Mouse (Mus musculus): ENCODE measurements around the gene Kdm5b.

The Kdm5b gene

GRCm38 (mm10) chr1:134647591-134647990, 87.6 kb downstream of the Kdm5b start:
- DNase-seq (ENCODE audit: low spot score) = no peak

GRCm38 (mm10) chr1:134650816-134651215, 90.8 kb downstream of the Kdm5b start:
- peak; percentile 34 for DNase-seq (ENCODE audit: low spot score)

DNA sequence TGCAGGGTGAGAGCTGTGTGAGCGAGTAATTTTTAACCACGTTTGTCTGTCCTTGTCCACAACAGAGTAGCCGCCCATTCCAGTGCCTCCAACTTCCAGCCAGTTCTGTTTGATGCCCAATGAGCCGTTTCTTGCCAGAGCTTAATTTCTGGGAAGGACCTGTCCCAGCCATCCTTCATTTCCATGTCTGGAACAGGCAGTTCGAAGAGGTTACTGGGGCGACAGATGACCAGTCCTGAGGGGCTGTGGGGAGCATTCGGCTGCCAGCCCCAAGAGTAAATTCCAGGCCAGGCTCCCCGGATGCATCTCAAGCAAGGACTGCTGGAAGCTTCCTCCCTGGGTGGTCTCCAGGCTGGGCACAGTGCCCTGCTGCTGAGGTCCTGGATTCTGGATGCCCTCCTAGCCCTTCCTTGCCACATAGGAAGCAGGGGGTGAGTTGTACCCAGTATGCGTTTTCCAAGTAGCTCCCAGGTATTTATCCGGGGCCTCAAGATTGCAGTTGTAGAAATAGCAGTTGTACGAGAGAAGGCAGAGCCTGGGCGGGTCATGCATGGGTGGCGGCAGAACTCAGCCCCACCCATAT, 91.4 kb downstream of the Kdm5b start:
- DNase-seq (ENCODE audit: low spot score) = peak; percentile 42

DNA sequence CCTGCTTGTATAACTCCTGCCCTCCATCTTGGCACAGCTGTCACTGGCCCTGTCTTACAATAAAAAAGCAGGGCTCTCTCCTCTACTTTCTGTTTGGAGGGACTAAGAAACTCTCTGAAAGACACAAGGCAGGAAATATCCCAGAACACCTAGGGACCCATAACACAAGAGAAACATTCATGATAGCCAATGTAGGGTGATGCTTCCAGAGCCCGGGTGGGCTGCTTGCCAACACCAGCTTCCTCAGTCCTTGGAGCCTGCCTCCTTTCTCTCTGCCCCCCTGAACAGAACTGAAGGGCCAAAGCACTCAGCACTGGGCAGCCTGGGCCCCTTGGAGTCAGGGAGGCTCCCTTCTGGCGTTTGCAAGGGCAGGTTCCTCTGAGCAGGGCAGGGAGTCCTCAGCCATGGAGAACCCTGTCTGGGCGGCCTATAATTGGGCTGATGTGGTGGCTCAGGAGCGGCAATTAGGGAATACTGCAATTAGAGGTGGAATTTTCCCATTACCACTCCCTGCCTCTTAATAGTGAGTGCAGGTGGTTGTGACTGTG, 92.0 kb downstream of the Kdm5b start:
- peak; percentile 66 for DNase-seq (ENCODE audit: low spot score)

- peak; percentile 11 for DNase-seq (ENCODE audit: low spot score)
Observed at GRCm38 (mm10) chr1:134653603-134654257, 93.8 kb downstream of the Kdm5b start.

DNA sequence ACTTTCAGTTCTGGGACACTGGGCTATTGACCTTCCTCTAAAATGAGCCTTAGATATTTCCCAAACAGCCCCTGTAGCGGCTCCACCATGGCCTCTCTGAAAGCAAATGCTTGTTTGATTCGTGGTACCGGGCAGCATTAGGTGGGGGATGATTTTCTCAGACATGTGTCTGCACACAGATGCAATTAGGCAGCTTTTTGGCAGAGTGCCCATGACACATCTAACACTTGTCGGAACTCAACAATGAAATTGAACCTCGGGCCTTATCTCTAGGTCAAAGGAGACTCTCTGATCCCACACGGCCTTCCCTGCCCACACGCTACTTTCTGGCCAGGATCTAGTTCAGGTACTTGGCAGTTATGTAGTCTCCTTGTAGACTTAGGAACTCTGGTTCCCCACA, 98.9 kb downstream of the Kdm5b start:
- peak; percentile 70 for DNase-seq (ENCODE audit: low spot score)

DNA sequence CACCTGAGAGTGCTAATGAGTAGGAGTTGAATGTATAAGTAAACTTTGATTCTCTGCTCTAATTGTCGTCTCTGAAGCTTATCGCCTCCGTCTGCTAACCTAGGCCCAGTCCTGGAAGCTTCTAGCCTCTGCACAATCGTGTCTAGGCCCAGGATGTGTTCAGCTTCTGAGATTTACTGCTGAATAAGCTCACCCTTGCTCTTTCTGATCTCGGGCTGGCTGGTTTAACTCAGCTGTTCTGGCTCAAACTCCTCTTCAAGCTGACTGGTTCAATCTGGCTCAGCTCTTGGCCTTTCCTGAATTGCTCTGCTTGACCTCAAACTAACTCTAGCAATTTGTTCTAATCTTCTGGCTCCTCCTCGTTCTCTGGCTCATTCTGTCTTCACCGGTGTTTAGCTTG, 100.2 kb downstream of the Kdm5b start:
- DNase-seq (ENCODE audit: low spot score) = no peak

DNA sequence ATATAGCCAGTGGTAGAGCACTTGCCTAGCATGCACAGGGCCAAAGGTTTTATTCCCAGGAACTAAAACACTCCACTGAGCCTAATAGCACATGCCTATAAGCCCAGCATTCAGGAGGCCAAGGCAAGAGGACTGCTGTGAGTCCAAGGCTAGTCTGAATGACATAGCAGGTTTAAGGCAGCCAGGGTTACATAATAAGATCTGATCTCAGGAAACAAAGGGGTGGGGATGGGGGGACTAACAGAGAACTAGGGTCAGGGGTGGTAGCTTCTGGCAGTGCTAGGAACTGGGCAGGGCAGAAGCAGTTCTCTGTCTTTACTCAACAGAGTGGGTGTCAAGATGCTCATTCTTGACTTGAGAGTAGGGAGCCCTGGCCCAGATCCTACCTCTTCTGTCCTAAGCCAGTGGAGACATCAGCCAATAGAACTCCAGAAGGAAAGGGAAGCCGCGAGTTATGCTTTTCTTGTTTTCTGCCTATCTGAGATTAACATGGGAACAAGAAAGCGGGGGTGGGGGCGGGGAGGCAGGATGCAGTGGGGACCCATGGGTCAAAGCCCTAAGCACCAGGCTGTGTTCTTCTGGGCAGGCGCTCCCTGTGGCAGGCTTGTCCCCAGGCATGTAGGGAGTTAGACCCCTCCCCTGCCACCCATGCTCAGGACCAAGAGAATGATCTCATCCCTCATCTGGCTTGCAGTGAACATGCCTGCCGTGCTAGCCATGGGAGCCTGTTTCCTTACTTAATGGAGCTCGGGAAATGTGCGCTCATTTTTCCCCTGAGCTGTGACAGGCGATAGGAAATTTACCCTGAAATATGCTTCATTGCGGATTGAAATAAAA, 111.5 kb downstream of the Kdm5b start:
- no peak for DNase-seq (ENCODE audit: low spot score)

- DNase-seq (ENCODE audit: low spot score) = no peak
Observed at GRCm38 (mm10) chr1:134674312-134674711, 114.3 kb downstream of the Kdm5b start.

DNA sequence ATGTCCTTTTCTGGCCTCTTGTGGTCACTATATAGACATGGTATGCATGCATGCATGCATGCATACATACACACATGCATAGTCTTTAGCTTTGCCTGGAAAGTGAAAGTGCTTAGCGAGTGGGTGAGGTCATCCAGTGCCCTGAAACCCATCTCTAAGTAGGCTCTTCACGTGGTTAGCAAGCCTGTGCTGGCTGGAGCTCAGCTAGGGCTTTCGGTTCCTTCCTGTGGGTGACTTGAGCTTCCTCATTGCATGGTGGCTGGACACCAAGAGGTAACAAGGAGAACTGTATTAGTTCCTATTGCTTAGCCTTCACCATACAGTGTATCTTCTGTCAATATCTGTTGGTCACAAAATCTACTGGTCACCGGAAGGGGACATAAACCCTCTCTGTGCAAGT, 119.5 kb downstream of the Kdm5b start:
- DNase-seq (ENCODE audit: low spot score) = no peak

DNA sequence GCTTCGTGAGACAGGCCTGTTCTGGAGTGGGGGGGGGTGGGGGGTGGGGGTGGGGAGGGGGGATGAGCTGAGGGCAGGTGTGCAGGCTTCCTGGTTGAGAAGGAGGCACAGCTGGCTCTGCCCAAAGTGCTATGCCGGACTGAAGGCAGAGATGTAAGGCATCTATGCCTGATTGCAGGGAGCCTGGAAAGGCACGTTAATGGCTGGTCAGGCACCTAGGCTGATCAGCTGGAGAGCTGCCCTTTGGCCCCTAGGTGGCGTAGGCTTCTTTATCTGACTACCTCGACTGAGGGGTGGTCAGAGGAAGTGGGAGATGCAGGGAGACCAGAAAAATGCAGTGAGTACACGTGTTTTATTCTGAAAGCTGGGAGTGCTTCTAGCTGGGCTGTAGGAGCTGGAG, 120.6 kb downstream of the Kdm5b start:
- no peak for DNase-seq (ENCODE audit: low spot score)

DNA sequence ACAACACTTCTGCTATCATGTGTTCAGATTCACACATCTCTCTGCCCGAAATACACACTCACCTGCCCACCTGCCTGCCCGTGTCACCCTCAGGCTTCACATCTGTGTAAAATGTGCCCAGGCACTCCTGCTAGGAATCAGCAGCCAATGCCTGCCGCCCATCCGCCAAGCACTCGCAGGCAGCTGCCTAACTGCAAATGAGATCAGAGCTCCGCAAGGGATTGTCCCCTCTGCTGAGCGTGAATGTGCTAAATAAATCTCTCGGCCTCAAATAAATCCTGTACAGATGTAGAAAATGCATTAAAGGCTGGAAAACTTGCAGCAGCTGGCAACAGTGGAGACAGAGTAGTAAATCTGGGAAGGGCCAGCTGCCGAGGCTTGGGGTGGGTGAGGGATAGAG, 122.5 kb downstream of the Kdm5b start:
- DNase-seq (ENCODE audit: low spot score) = no peak
